Mouse (Mus musculus) C2C12 (cell line): ENCODE measurements around the gene Zbtb7b.

Experiments used
- CTCF ChIP-seq: IDR thresholded peaks from one replicate; pipeline ENCODE4 v1.5.1; 2011; ENCODE audit not compliant: control insufficient read depth, insufficient read depth, insufficient read length
- MYOD1 ChIP-seq: IDR thresholded peaks from one replicate; pipeline ENCODE4 v1.6.1; 2011; ENCODE audit warnings: low read depth; ENCODE audit not compliant: control insufficient read depth, insufficient read length

DNA sequence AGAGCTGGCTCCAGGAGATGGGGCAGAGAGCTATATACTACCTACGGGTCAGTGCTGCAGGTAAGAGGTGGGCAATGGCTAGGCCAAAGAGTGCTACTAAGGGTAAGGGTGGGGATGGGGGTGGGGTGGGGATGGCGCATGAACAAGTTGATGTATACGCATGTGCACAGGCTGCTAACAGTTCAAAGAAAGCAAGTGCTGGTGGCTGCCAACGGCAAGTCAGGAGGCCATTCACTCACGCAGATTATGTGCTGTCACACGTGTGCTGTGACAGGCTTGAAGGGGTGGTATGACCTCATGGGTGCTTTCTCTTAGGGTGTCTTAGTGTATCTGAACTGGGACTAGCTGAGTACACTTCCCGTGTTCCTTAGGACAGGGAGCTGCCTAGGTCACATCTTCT, 6.8 kb upstream of the Zbtb7b start:
- TF ChIP-seq CTCF, result no peak
- no peak for TF ChIP-seq MYOD1
